Mouse (Mus musculus) lung, embryonic 14.5 days (tissue): Measurements from ENCODE around the gene Adar. TPM values are rescaled to one million over a fixed set of nuclear protein-coding genes. Genes with fewer than 3 reads are reported as not detected.

Source experiments
- ATAC-seq: fragments of 200-750 bp; cut with Nextera tagmentation; 2 replicates; pipeline ENCODE4 v1.8.0; 2017; ENCODE audit warnings: mild to moderate bottlenecking, moderate TSS enrichment, moderate library complexity; ENCODE audit not compliant: insufficient read depth
- DNase-seq: peaks from one replicate; pipeline ENCODE4 v3.0.0-alpha.2; 2015
- H3K27ac ChIP-seq: fragments of 300-500 bp; sonication (generic); 2 replicates; pipeline ENCODE4 v1.5.1; 2014; ENCODE audit warnings: low read depth, mild to moderate bottlenecking, moderate library complexity
- H3K27me3 ChIP-seq: fragments of 300-500 bp; sonication (generic); 2 replicates; pipeline ENCODE4 v1.6.1; 2014; ENCODE audit warnings: low read length, control low read depth; ENCODE audit not compliant: insufficient read depth
- H3K36me3 ChIP-seq: fragments of 300-500 bp; sonication (generic); 2 replicates; pipeline ENCODE4 v1.6.1; 2014; ENCODE audit warnings: control low read depth; ENCODE audit not compliant: insufficient read depth
- H3K4me1 ChIP-seq: fragments of 300-500 bp; sonication (generic); 2 replicates; pipeline ENCODE4 v1.6.1; 2014; ENCODE audit warnings: antibody characterized with exemption, control low read depth; ENCODE audit not compliant: insufficient read depth
- H3K4me2 ChIP-seq: fragments of 300-500 bp; sonication (generic); 2 replicates; pipeline ENCODE4 v1.6.1; 2014; ENCODE audit warnings: mild to moderate bottlenecking
- H3K4me3 ChIP-seq: fragments of 300-500 bp; sonication (generic); 2 replicates; pipeline ENCODE4 v1.5.1; 2014; ENCODE audit warnings: low read depth, low read length
- H3K9ac ChIP-seq: fragments of 300-500 bp; sonication (generic); 2 replicates; pipeline ENCODE4 v1.6.1; 2014
- H3K9me3 ChIP-seq: fragments of 300-500 bp; sonication (generic); 2 replicates; pipeline ENCODE4 v1.6.1; 2016; ENCODE audit warnings: low read depth, low read length, control low read depth
- CTCF ChIP-seq: IDR thresholded peaks from 2 replicates; pipeline ENCODE4 v1.5.1; 2016; ENCODE audit warnings: antibody characterized with exemption, low read depth
- WGBS: fragments of 180-500 bp; shearing (Covaris S2); extraction: QIAGEN DNeasy Blood & Tissue Kit; methylation state at CpG from one replicate; pipeline ENCODE4 v1.1.7; 2014; 5-methylcytosine and 5-hydroxymethylcytosine counted together
- polyA plus RNA-seq: library from polyadenylated mRNA; unstranded; fragments of >200 nt; fragmentation: Nextera tagmentation; extraction: Ambion mirVana; gene quantifications from 2 replicates; pipeline ENCODE4 v1.2.1, GENCODE M21; 2014

Adar gene
- polyA plus RNA-seq, 1 experiment from 2014 or later: 12.8 TPM

DNA sequence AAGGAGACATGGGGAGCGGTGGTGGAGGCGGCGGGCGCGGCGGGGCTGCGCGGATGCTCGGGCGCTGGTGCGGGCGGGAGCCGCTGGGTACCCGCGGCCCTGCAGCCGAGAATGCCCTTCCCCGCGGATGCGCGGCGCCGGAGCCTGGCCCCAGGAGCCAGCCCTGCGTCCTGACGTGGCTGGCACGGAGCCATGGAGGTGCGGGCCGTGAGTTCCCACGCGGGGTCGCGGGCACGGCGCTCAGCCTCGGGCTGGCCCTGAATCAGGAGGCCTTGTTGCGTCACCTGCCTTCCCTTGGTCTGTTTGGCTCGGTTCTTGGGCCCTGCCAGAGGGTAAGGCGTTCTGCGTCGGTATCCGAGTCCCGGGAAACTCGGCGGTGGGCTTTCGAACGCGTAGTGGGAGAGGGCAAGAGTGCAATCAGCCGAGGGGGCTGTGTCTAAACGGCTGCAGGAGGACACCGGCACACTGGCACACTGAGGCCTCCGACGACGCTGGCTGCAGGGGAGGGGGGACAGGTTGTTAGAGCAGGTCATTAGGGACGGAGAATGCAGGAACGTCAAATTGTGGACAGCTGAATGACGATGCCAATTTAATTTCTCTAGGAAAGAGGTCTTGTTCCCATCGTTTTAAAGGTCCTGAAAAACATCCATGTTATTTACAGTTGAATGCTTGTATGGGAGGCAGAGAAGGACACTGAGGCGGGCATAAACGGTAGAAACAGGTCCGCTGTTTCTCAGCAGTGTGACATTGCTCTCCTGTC, 565 bp downstream of the Adar start:
- H3K9ac ChIP-seq: peak overlapping the region; percentile 88
- H3K4me1 ChIP-seq: no peaks in the 10 kb centered on the region
- no peak overlapping the region for H3K27ac ChIP-seq
- no peaks in the 10 kb centered on the region for H3K36me3 ChIP-seq
- peak overlapping the region; percentile 92 for H3K4me2 ChIP-seq
- no peaks in the 10 kb centered on the region for H3K9me3 ChIP-seq
- peak overlapping the region; percentile 93 for H3K4me3 ChIP-seq
- no peaks in the 10 kb centered on the region for H3K27me3 ChIP-seq
- DNase-seq: peak; percentile 33
- ATAC-seq: peak; percentile 57; the same call in 1 of the 2 replicates
- TF ChIP-seq CTCF: no peak
- 1% methylated on average over 59 of the region's 59 CpGs for WGBS

DNA sequence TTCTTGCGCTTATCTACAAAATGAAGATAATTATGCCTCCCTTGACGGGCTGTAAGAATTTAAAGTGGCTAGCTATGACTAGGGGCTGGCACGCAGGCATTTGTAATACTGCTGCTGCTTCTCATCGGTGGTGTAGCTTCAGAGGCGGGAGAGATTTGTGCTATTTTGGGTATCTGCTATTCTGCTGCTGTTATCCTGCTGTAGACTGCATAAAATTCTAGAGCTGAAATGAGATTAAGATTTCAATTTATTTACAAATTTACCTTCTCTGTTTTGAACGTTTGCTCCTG, 1.1 kb downstream of the Adar start:
- Histone ChIP-seq H3K27ac (no peak overlapping the region), H3K36me3 (no peaks in the 10 kb centered on the region), H3K27me3 (no peaks in the 10 kb centered on the region), H3K4me2 (peak overlapping the region; percentile 92), H3K9ac (peak overlapping the region; percentile 88), H3K9me3 (no peaks in the 10 kb centered on the region), H3K4me1 (no peaks in the 10 kb centered on the region), H3K4me3 (peak overlapping the region; percentile 93)
- 39% methylated on average over 6 of the region's 6 CpGs for WGBS
- no peak for TF ChIP-seq CTCF
- no peak for DNase-seq
- ATAC-seq: no peak

DNA sequence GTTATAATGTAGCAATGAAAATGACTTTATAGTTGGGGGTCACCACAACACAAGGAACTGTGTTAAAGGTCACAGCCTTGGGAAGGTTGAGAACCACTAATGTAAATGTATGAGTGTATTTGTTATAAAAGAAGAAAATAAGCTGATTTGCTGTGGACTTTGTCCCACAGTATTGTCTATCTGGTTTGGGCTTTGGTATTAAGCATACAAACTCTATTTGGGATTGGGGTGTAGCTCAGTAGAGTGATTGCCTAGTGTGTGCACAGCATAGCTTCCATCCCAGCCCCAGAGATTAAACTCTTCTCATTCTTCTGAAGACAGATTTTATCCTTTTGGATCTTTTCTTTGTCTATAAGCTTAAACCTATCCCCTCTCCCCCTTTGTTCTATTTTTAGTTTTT, 7.2 kb downstream of the Adar start:
- no peaks in the 10 kb centered on the region for H3K27me3 ChIP-seq
- H3K4me1 ChIP-seq: no peaks in the 10 kb centered on the region
- no peak overlapping the region for H3K4me3 ChIP-seq
- H3K36me3 ChIP-seq: no peaks in the 10 kb centered on the region
- no peaks in the 10 kb centered on the region for H3K9me3 ChIP-seq
- ATAC-seq: no peak
- no peak for TF ChIP-seq CTCF
- no peak overlapping the region for H3K4me2 ChIP-seq
- no peak overlapping the region for H3K9ac ChIP-seq
- H3K27ac ChIP-seq: no peak overlapping the region
- no peak for DNase-seq

DNA sequence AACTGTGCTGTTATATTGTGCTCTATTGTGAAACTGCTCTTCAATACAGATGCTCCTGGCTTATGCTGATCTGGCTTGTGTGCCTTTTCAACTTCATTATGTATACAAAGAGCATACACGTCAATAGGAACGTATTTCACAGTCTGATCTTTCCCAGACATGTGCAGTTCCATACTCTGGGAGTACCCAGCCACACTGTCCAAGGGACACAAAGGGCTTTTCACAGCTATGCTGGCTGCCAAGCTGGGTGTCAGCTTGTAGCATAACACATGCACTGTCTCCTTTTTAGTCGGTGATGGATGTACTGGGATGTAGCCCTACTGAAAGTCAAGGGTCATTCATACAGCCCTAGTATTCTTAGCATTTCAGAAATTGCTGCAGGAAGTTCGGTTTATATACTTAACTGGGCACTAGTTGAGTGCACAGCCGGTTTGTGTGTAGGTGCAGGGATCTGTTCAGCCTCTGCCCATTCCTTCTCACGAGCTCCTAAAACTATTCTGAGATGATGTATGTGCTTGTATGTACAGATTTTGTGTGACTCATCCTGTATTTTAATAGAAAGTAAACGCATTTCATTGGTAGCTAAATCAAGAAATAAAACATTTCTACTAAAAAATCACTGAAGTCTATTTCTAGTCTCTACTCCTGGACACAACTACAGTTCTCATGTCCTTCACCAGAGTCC, 8.7 kb downstream of the Adar start:
- no peak for TF ChIP-seq CTCF
- Histone ChIP-seq H3K4me1 (no peaks in the 10 kb centered on the region), H3K36me3 (no peaks in the 10 kb centered on the region), H3K4me3 (no peak overlapping the region), H3K27ac (no peak overlapping the region), H3K27me3 (no peaks in the 10 kb centered on the region), H3K9me3 (no peaks in the 10 kb centered on the region), H3K4me2 (no peak overlapping the region), H3K9ac (no peak overlapping the region)
- peak; percentile 11 for DNase-seq
- 55% methylated on average over 7 of the region's 7 CpGs for WGBS
- peak; percentile 47; the same call in 1 of the 2 replicates for ATAC-seq

DNA sequence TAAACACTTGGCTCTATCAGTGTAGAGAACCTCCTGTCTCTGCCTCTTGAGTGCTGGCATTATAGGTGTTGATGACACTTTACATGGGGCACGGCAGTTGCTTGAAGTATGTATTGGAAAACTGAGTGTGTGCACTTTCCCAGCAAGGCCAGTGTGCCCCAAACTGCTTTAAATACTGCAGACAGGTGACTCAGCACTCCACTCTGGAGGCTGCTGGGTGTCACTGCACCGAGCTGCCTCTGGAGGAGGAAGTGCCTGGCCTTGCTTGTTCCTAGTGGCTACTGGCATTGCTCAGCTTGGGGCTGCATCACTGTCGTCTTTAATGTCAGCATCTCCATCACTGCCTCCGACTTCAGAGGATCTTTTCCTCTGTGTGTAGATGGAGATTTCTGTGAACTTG, 12.2 kb downstream of the Adar start:
- Histone ChIP-seq H3K9ac (no peak overlapping the region), H3K4me1 (0 out of 2 replicates have a peak, but pooled peaks cover 4% of the 10 kb centered on the region), H3K27me3 (no peaks in the 10 kb centered on the region), H3K36me3 (no peaks in the 10 kb centered on the region), H3K4me2 (no peak overlapping the region), H3K27ac (no peak overlapping the region), H3K9me3 (no peaks in the 10 kb centered on the region), H3K4me3 (no peak overlapping the region)
- peak; percentile 56; the same call in 1 of the 2 replicates for ATAC-seq
- 6% methylated on average over 4 of the region's 4 CpGs for WGBS
- peak; percentile 62 for DNase-seq
- TF ChIP-seq CTCF: peak; percentile 72

DNA sequence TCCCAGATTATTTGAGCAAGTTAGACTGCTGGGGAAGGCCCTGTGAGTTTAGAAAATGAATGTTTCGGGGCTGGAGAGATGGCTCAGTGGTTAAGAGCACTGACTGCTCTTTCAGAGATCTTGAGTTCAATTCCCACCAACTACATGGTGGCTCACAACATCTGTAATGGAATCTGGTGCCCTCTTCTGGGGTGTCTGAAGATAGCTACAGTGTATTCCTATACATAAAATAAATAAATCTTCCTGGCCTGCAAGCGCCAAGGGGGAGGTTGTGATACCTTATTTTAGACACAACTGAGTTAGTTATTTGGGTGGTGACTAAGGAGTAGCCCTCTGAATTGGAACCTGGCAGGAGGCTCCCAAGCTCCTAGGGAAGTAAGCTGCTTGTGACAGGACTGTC, 14.0 kb downstream of the Adar start:
- no peak overlapping the region for H3K4me2 ChIP-seq
- WGBS: 62% methylated on average over 2 of the region's 2 CpGs
- no peaks in the 10 kb centered on the region for H3K36me3 ChIP-seq
- H3K4me1 ChIP-seq: 0 out of 2 replicates have a peak, but pooled peaks cover 4% of the 10 kb centered on the region
- ATAC-seq (no peak), DNase-seq (no peak)
- H3K9ac ChIP-seq: no peak overlapping the region
- H3K4me3 ChIP-seq: no peak overlapping the region
- H3K27ac ChIP-seq: no peak overlapping the region
- peak; percentile 27 for TF ChIP-seq CTCF
- no peaks in the 10 kb centered on the region for H3K27me3 ChIP-seq
- H3K9me3 ChIP-seq: no peaks in the 10 kb centered on the region
